Mouse (Mus musculus): ENCODE data around the gene Zbtb1. TPM values are rescaled to one million over a fixed set of nuclear protein-coding genes. Genes with fewer than 3 reads are reported as not detected.

The Zbtb1 gene
- polyA plus RNA-seq, 1 experiment from 2014 or later, result 13.2 TPM

DNA sequence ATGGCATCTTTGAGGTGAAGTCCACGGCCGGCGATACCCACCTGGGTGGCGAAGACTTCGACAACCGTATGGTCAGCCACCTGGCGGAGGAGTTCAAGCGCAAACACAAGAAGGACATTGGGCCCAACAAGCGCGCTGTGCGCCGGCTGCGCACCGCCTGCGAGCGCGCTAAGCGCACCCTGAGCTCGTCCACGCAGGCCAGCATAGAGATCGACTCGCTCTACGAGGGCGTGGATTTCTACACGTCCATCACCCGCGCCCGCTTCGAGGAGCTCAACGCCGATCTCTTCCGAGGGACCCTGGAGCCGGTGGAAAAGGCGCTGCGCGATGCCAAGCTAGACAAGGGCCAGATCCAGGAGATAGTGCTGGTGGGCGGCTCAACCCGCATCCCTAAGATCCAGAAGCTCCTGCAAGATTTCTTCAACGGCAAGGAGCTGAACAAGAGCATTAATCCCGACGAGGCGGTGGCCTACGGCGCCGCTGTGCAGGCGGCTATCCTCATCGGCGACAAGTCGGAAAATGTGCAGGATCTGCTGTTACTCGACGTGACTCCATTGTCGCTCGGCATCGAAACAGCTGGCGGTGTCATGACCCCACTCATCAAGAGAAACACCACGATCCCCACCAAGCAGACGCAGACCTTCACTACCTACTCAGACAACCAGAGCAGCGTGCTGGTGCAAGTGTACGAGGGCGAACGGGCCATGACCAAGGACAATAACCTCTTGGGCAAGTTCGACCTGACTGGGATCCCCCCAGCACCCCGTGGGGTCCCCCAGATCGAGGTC is 35.3 kb downstream of the Zbtb1 start:
- 2% methylated on average over 64 of the region's 64 CpGs for WGBS
- peaks cover 11% of the 10 kb centered on the region for H3K4me1 ChIP-seq (ENCODE audit: insufficient read depth)
- TF ChIP-seq CTCF (IDR thresholded peaks at IDR 0.05; ENCODE audit: low read depth), result no peak
- peak overlapping the region; percentile 71 for H3K4me3 ChIP-seq (ENCODE audit: low read depth, low read length)
- H3K27ac ChIP-seq (ENCODE audit: low read depth), result no peak overlapping the region
- H3K27me3 ChIP-seq (ENCODE audit: insufficient read depth, low read length), result peaks cover 34% of the 10 kb centered on the region
- DNase-seq (peak; percentile 47), ATAC-seq (ENCODE audit: insufficient read depth) (no peak)
- peak overlapping the region; percentile 84 for H3K4me2 ChIP-seq
- H3K36me3 ChIP-seq (ENCODE audit: insufficient read depth), result no peaks in the 10 kb centered on the region
- H3K9me3 ChIP-seq (ENCODE audit: low read depth, low read length), result no peaks in the 10 kb centered on the region
- H3K9ac ChIP-seq, result no peak overlapping the region

DNA sequence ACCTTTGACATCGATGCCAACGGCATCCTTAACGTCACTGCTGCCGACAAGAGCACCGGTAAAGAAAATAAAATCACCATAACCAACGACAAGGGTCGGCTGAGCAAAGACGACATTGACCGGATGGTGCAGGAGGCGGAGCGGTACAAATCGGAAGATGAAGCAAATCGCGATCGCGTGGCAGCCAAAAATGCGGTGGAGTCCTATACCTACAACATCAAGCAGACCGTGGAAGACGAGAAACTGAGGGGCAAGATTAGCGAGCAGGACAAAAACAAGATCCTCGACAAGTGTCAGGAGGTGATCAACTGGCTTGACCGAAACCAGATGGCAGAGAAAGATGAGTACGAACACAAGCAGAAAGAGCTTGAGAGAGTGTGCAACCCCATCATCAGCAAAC is 35.9 kb downstream of the Zbtb1 start:
- Histone ChIP-seq H3K4me2 (peak overlapping the region; percentile 84), H3K27me3 (ENCODE audit: insufficient read depth, low read length) (peaks cover 34% of the 10 kb centered on the region), H3K4me1 (ENCODE audit: insufficient read depth) (peaks cover 11% of the 10 kb centered on the region), H3K9me3 (ENCODE audit: low read depth, low read length) (no peaks in the 10 kb centered on the region), H3K36me3 (ENCODE audit: insufficient read depth) (no peaks in the 10 kb centered on the region), H3K27ac (ENCODE audit: low read depth) (no peak overlapping the region), H3K9ac (no peak overlapping the region), H3K4me3 (ENCODE audit: low read depth, low read length) (peak overlapping the region; percentile 71)
- no peak for ATAC-seq (ENCODE audit: insufficient read depth)
- WGBS, result 3% methylated on average over 23 of the region's 23 CpGs
- TF ChIP-seq CTCF (IDR thresholded peaks at IDR 0.05; ENCODE audit: low read depth), result no peak
- DNase-seq, result peak; percentile 34

DNA sequence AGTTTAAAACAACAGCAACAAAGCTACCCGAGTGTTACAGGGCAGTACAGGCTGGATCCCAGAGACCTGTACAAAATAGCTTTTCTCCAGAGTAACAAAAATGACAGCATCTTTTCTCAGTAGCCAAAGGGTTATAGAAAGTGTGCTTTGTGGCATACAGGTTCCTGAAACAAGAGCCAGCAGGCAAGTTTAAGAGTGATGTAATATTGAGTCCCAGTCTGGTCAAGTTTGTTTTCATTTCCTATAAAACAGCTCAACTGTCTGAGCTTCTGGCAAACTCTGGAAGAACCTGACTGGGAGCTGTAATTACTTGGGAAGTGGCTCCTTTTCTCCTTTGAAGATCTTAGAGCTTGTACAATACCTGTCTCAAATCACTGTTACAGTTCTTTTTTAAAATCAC is 37.1 kb downstream of the Zbtb1 start:
- DNase-seq (no peak), ATAC-seq (ENCODE audit: insufficient read depth) (no peak)
- H3K4me1 ChIP-seq (ENCODE audit: insufficient read depth), result peaks cover 11% of the 10 kb centered on the region
- H3K36me3 ChIP-seq (ENCODE audit: insufficient read depth), result no peaks in the 10 kb centered on the region
- H3K27me3 ChIP-seq (ENCODE audit: insufficient read depth, low read length), result peaks cover 34% of the 10 kb centered on the region
- H3K4me3 ChIP-seq (ENCODE audit: low read depth, low read length), result no peak overlapping the region
- no peak for TF ChIP-seq CTCF (IDR thresholded peaks at IDR 0.05; ENCODE audit: low read depth)
- no peaks in the 10 kb centered on the region for H3K9me3 ChIP-seq (ENCODE audit: low read depth, low read length)
- no peak overlapping the region for H3K4me2 ChIP-seq
- 45% methylated on average over 1 of the region's 1 CpGs for WGBS
- H3K27ac ChIP-seq (ENCODE audit: low read depth), result no peak overlapping the region
- no peak overlapping the region for H3K9ac ChIP-seq

DNA sequence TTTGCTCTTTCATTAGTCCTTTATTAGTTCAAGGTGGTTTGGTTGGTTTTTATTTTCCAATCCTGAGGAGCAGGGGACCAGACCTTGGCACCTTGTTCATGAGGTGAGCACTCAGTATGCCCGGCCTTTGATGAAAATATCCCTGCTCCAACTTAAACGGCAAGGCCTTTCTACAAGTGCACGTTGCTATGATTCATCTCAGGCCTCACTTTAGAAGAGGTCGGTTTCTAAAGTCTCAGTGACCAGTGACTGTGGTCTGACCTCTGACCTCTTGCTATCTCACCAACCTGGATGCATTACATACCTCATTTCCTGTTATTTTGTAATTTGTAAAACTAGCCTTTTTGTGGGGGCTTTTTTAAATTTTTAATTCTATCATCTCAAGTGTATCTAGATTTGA is 39.1 kb downstream of the Zbtb1 start:
- no peak overlapping the region for H3K27ac ChIP-seq (ENCODE audit: low read depth)
- peaks cover 34% of the 10 kb centered on the region for H3K27me3 ChIP-seq (ENCODE audit: insufficient read depth, low read length)
- no peak for DNase-seq
- TF ChIP-seq CTCF (IDR thresholded peaks at IDR 0.05; ENCODE audit: low read depth), result no peak
- peaks cover 8% of the 10 kb centered on the region for H3K4me1 ChIP-seq (ENCODE audit: insufficient read depth)
- 54% methylated on average over 4 of the region's 4 CpGs for WGBS
- no peaks in the 10 kb centered on the region for H3K36me3 ChIP-seq (ENCODE audit: insufficient read depth)
- no peak overlapping the region for H3K4me2 ChIP-seq
- no peaks in the 10 kb centered on the region for H3K9me3 ChIP-seq (ENCODE audit: low read depth, low read length)
- no peak overlapping the region for H3K4me3 ChIP-seq (ENCODE audit: low read depth, low read length)
- no peak for ATAC-seq (ENCODE audit: insufficient read depth)
- no peak overlapping the region for H3K9ac ChIP-seq

DNA sequence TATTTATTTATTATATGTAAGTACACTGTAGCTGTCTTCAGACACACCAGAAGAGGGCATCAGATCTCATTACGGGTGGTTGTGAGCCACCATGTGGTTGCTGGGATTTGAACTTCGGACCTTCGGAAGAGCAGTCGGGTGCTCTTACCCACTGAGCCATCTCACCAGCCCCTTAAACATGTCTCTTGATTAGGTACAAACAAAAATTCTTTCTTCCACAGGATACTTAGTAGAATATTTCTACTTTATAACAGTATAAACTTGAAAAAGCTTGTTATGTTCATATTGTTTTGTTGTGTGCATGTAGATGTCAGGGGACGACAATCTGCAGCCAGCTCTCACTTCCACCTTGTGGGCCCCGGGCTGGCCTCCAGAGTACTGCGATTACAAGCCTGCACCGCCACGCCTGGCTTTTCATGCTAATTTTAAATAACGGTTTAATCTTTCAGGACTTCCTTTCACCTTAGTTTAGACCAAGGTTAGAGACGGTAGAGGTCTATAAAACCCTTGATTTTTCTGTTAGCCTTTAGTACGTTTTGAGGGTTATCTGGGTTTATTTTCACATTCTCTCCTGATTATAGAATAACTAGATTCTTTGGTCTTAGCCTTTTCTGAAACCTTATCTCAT is 45.4 kb downstream of the Zbtb1 start:
- Histone ChIP-seq H3K9me3 (ENCODE audit: low read depth, low read length) (no peaks in the 10 kb centered on the region), H3K27ac (ENCODE audit: low read depth) (no peak overlapping the region), H3K9ac (no peak overlapping the region), H3K4me3 (ENCODE audit: low read depth, low read length) (no peak overlapping the region), H3K4me2 (no peak overlapping the region), H3K36me3 (ENCODE audit: insufficient read depth) (no peaks in the 10 kb centered on the region), H3K27me3 (ENCODE audit: insufficient read depth, low read length) (peaks cover 6% of the 10 kb centered on the region; the same call in 1 of the 2 replicates), H3K4me1 (ENCODE audit: insufficient read depth) (no peaks in the 10 kb centered on the region)
- ATAC-seq (ENCODE audit: insufficient read depth), result no peak
- TF ChIP-seq CTCF (IDR thresholded peaks at IDR 0.05; ENCODE audit: low read depth), result no peak
- 80% methylated on average over 11 of the region's 12 CpGs for WGBS
- DNase-seq, result no peak

DNA sequence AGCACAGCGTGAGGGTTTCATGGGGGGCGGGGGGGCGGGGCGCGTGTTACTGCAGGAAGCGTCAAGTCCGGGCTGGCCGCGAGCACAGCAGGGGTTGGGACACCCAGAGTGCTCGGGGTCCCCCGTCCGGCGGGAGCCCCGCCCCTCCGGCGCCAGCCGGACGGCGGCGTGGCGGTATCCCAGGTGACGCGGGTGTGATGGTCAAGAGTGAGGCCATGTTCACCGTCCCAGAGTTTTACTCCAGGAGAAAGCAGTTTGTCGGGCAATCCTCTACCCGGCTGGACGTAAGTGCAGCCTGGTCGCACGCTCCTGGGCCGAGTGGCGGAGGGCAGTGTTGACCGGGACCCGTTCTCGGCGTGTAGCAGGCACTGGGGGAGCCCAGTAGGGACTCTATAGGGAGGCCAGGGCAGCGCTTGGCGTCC is 47.4 kb downstream of the Zbtb1 start, which contains the start of gene Ppp1r36:
TSS of gene Ppp1r36 (plus strand) at position 106 of the 422 bp plus-strand sequence.
- peaks cover 6% of the 10 kb centered on the region; the same call in 1 of the 2 replicates for H3K27me3 ChIP-seq (ENCODE audit: insufficient read depth, low read length)
- peak within 1 kb of the TSS; percentile 80 for H3K4me2 ChIP-seq
- peak within 1 kb of the TSS; percentile 44 for H3K4me3 ChIP-seq (ENCODE audit: low read depth, low read length)
- peak; percentile 90 for ATAC-seq (ENCODE audit: insufficient read depth)
- DNase-seq, result peak; percentile 62
- no peaks in the 10 kb centered on the region for H3K9me3 ChIP-seq (ENCODE audit: low read depth, low read length)
- TF ChIP-seq CTCF (IDR thresholded peaks at IDR 0.05; ENCODE audit: low read depth), result no peak
- H3K27ac ChIP-seq (ENCODE audit: low read depth), result no peak within 1 kb of the TSS
- no peaks in the 10 kb centered on the region for H3K36me3 ChIP-seq (ENCODE audit: insufficient read depth)
- H3K9ac ChIP-seq, result peak within 1 kb of the TSS; percentile 55
- 2% methylated on average over 37 of the region's 37 CpGs for WGBS
- H3K4me1 ChIP-seq (ENCODE audit: insufficient read depth), result no peaks in the 10 kb centered on the region

DNA sequence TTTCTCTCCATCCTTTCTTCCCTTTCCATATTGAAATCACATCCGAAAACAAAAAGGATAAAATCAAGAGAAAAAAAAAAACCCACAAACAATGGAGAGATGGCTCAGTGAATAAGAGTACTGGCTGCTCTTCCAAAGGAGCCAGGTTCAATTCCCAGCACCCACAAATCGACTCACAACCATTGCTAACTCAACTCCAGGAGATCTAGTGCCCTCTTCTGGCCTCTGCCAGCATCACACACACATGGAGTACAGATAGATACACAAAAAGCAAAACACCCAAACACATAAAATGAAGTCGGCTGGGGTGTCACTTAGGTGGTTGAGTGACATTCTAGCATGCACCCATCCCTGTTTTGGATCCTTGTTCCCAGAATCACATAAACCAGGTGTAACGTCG is 48.3 kb downstream of the Zbtb1 start:
- no peak overlapping the region for H3K9ac ChIP-seq
- no peaks in the 10 kb centered on the region for H3K36me3 ChIP-seq (ENCODE audit: insufficient read depth)
- TF ChIP-seq CTCF (IDR thresholded peaks at IDR 0.05; ENCODE audit: low read depth), result no peak
- DNase-seq (no peak), ATAC-seq (ENCODE audit: insufficient read depth) (no peak)
- no peaks in the 10 kb centered on the region for H3K9me3 ChIP-seq (ENCODE audit: low read depth, low read length)
- H3K4me3 ChIP-seq (ENCODE audit: low read depth, low read length), result no peak overlapping the region
- no peak overlapping the region for H3K27ac ChIP-seq (ENCODE audit: low read depth)
- peaks cover 6% of the 10 kb centered on the region; the same call in 1 of the 2 replicates for H3K27me3 ChIP-seq (ENCODE audit: insufficient read depth, low read length)
- no peak overlapping the region for H3K4me2 ChIP-seq
- 95% methylated on average over 5 of the region's 5 CpGs for WGBS
- no peaks in the 10 kb centered on the region for H3K4me1 ChIP-seq (ENCODE audit: insufficient read depth)

Measured in lung, embryonic 14.5 days (tissue).